Mouse (Mus musculus) adrenal gland, postnatal 25 days (tissue): Measurements from ENCODE around the gene Tmem158. TPM values are rescaled to one million over a fixed set of nuclear protein-coding genes. Genes with fewer than 3 reads are reported as not detected.

Source experiments
- DNase-seq: peaks from one replicate; pipeline ENCODE4 v3.0.0; 2021; ENCODE audit warnings: mixed read lengths
- long read RNA-seq: library from polyadenylated mRNA; stranded (forward); transcript quantifications from one replicate; pipeline ENCODE4 v2.0.0, GENCODE M21; 2021
- total RNA-seq: library from RNA; stranded (reverse); gene quantifications from 2 replicates; pipeline ENCODE4 v1.2.3, GENCODE M21; 2021

Gene Tmem158
- total RNA-seq, result 7.9 and 9.5 TPM in 2 replicates
- long read RNA-seq, transcript Tmem158-201 (1 exons, 1,712 nt), result major isoform, 24 of 24 reads
- long read RNA-seq, partial matches to known transcripts, result 0 of 24 reads
- long read RNA-seq, other reads (novel, unspliced or antisense), result 0 of 24 reads

GRCm38 (mm10) chr9:123260611-123261021 lies at the start of gene Tmem158:
Gene Tmem158 (minus strand): TSS chr9:123260764.
- peak; percentile 88 for DNase-seq

GRCm38 (mm10) chr9:123309685-123310365 lies 49.3 kb upstream of the Tmem158 start:
- no peak for DNase-seq

GRCm38 (mm10) chr9:123309073-123309472 lies 48.5 kb upstream of the Tmem158 start:
- DNase-seq, result peak; percentile 39

- no peak for DNase-seq
Measured at GRCm38 (mm10) chr9:123304917-123305316, 44.4 kb upstream of the Tmem158 start.

- no peak for DNase-seq
Measured at GRCm38 (mm10) chr9:123303952-123304351, 43.4 kb upstream of the Tmem158 start.

GRCm38 (mm10) chr9:123302759-123303313 lies 42.3 kb upstream of the Tmem158 start:
- no peak for DNase-seq

GRCm38 (mm10) chr9:123297862-123298261 lies 37.3 kb upstream of the Tmem158 start:
- DNase-seq, result peak; percentile 3

GRCm38 (mm10) chr9:123296229-123296628 lies 35.7 kb upstream of the Tmem158 start:
- peak; percentile 8 for DNase-seq

GRCm38 (mm10) chr9:123294581-123294980 lies 34.0 kb upstream of the Tmem158 start:
- DNase-seq, result no peak

- DNase-seq, result no peak
Measured at GRCm38 (mm10) chr9:123288378-123288777, 27.8 kb upstream of the Tmem158 start.

- DNase-seq, result no peak
Measured at GRCm38 (mm10) chr9:123285623-123286022, 25.1 kb upstream of the Tmem158 start.

GRCm38 (mm10) chr9:123280775-123281174 lies 20.2 kb upstream of the Tmem158 start:
- DNase-seq, result no peak

- no peak for DNase-seq
Measured at GRCm38 (mm10) chr9:123278003-123278402, 17.4 kb upstream of the Tmem158 start.

- no peak for DNase-seq
Measured at GRCm38 (mm10) chr9:123275373-123275772, 14.8 kb upstream of the Tmem158 start.

- no peak for DNase-seq
Measured at GRCm38 (mm10) chr9:123274674-123275073, 14.1 kb upstream of the Tmem158 start.

- DNase-seq, result no peak
Measured at GRCm38 (mm10) chr9:123273876-123274275, 13.3 kb upstream of the Tmem158 start.

GRCm38 (mm10) chr9:123271552-123271951 lies 11.0 kb upstream of the Tmem158 start:
- no peak for DNase-seq

- DNase-seq, result no peak
Measured at GRCm38 (mm10) chr9:123269906-123270558, 9.5 kb upstream of the Tmem158 start.

GRCm38 (mm10) chr9:123259896-123260610 lies 511 bp downstream of the Tmem158 start:
- peak; percentile 51 for DNase-seq

- DNase-seq, result peak; percentile 84
Measured at GRCm38 (mm10) chr9:123259461-123259895, 1.1 kb downstream of the Tmem158 start.

GRCm38 (mm10) chr9:123258796-123259195 lies 1.8 kb downstream of the Tmem158 start:
- DNase-seq, result no peak

GRCm38 (mm10) chr9:123255736-123256135 lies 4.8 kb downstream of the Tmem158 start:
- DNase-seq, result no peak
